Mouse (Mus musculus) gastrocnemius, adult 8-10 months (tissue): ENCODE data around the gene Ttc3. TPM values are rescaled to one million over a fixed set of nuclear protein-coding genes. Genes with fewer than 3 reads are reported as not detected.
A peak's percentile ranks its signal among the peaks of the same experiment; 100 is the strongest.
"Not testable (repeated sequence)": the region's sequence is repeated elsewhere in the genome, so short reads cannot be mapped to it uniquely, and the experiment has no call there.

Experiments
- DNase-seq, 2 experiments: peaks; one replicate each; pipeline ENCODE4 v3.0.0; 2022; ENCODE audit warnings: low spot score in 2 of 2
- total RNA-seq, 4 experiments: library from RNA; stranded (reverse); gene quantifications; 2 replicates each; pipeline ENCODE4 v1.2.4; 2022

Gene Ttc3
- 10 to 100 TPM; 57.0 to 71.2 (median 62.4) TPM for total RNA-seq

GRCm38 (mm10) chr16:94370173-94370914 lies at the start of gene Ttc3:
Gene Ttc3, plus strand, starts transcription at chr16:94370618.
- peak; percentile 82 to 87 for DNase-seq

GRCm38 (mm10) chr16:94323681-94324080 lies 46.7 kb upstream of the Ttc3 start:
- DNase-seq: no peak

- no peak for DNase-seq
Measured at GRCm38 (mm10) chr16:94326008-94326407, 44.4 kb upstream of the Ttc3 start.

GRCm38 (mm10) chr16:94327781-94328711 lies 42.4 kb upstream of the Ttc3 start, which contains the start of gene Ripply3:
Gene Ripply3, plus strand, starts transcription at chr16:94328420.
- DNase-seq: no peak

GRCm38 (mm10) chr16:94328881-94329867 lies 41.2 kb upstream of the Ttc3 start:
- DNase-seq: no peak

- no peak for DNase-seq
Measured at GRCm38 (mm10) chr16:94330429-94330828, 40.0 kb upstream of the Ttc3 start.

GRCm38 (mm10) chr16:94331233-94331885 lies 39.1 kb upstream of the Ttc3 start:
- no peak for DNase-seq

- DNase-seq: peak; percentile 49 to 58
Measured at GRCm38 (mm10) chr16:94331886-94332252, 38.5 kb upstream of the Ttc3 start.

- no peak for DNase-seq
Measured at GRCm38 (mm10) chr16:94335656-94336055, 34.8 kb upstream of the Ttc3 start.

- not testable (repeated sequence) for DNase-seq
Measured at GRCm38 (mm10) chr16:94339164-94340160, 31.0 kb upstream of the Ttc3 start.

GRCm38 (mm10) chr16:94345733-94346132 lies 24.7 kb upstream of the Ttc3 start:
- DNase-seq: no peak

- no peak for DNase-seq
Measured at GRCm38 (mm10) chr16:94347080-94347731, 23.2 kb upstream of the Ttc3 start.

GRCm38 (mm10) chr16:94348779-94349178 lies 21.6 kb upstream of the Ttc3 start:
- no peak for DNase-seq

- DNase-seq: no peak
Measured at GRCm38 (mm10) chr16:94349588-94350286, 20.7 kb upstream of the Ttc3 start.

GRCm38 (mm10) chr16:94350287-94350677 lies 20.1 kb upstream of the Ttc3 start:
- no peak for DNase-seq

- DNase-seq: no peak
Measured at GRCm38 (mm10) chr16:94354450-94354849, 16.0 kb upstream of the Ttc3 start.

- no peak for DNase-seq
Measured at GRCm38 (mm10) chr16:94356046-94356445, 14.4 kb upstream of the Ttc3 start.
